Mouse (Mus musculus): ENCODE results near the gene Phf14.
"Not testable (repeated sequence)": the region's sequence is repeated elsewhere in the genome, so short reads cannot be mapped to it uniquely, and the experiment has no call there.

Phf14 gene

DNA sequence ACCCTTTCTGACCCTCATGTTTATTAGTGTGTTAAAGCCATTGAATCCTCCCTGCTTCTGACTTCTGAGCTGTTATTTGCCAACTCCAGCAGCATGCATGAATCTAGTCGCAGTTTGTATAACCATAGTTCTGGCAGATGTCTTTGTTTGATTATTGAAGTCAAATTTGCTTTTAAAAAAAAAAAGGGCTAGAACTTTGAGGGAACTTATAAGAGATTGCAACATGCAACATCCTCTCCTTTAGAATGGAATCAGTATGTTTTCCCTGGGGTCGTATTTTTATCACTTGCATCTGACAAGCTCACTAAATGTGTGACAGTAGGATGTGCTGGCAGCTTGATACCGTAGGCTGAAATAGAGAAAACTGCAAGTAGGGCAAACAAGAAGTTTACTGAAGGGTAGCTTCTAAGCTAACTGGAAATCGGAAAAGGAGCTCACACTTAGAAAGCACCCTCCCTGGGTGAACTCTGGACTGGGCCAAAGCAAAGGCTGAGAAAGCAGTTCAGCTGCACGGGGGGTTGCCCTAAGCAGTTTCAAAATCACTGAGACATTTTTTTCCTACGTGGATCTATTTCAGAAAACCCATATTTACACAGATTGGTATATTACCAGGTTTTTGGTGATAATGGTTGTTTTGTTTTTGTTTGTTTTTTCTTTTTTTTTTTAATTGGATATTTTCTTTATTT, 175.1 kb downstream of the Phf14 start:
- no peak for DNase-seq (ENCODE audit: low read depth in 2 of 2, low spot score in 2 of 2)

DNA sequence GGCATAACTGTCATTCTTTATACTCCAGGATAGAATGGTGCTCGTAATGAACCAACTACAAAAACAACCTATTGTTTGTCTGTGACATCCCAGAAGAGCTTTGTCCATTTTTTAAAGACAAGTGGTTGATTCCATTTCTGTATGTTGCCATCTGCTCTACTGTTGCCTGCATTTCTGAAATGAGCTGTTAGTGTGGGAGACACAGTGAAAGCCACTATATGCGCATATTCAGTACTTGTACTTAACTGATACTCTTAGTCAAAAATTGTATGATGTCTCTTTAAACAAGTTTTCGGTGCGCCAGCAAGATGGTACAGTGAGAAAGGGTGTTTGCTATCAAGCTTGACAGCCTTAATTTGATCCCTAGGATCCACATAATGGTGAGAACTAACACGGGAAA, 177.1 kb downstream of the Phf14 start:
- no peak for DNase-seq (ENCODE audit: low read depth in 2 of 2, low spot score in 2 of 2)

DNA sequence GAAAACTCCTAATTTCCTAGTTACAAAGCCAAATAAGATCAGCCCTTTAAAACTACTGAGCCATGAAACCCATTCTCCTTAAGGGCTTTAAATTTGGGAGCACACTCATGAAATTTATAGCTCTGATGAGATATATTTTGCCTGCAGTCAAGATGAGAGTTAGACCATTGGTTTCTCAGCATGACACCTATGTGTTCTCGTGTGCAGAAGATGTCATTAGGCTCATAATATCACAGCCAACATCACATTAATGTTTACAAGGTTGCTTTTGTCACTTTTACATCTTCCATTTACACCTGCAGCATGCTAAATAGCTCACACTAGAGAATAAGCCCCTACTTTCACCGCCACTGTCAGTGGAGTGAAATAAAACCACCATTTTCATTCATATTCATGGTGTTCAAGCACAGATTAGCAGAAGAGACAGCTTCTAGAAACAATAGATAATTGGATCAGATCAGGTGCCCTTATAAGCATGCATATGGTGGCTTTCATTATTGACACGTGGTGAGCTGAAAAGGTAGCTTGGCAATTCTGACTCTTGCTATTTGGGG, 181.9 kb downstream of the Phf14 start:
- DNase-seq (ENCODE audit: low read depth in 2 of 2, low spot score in 2 of 2) = no peak

DNA sequence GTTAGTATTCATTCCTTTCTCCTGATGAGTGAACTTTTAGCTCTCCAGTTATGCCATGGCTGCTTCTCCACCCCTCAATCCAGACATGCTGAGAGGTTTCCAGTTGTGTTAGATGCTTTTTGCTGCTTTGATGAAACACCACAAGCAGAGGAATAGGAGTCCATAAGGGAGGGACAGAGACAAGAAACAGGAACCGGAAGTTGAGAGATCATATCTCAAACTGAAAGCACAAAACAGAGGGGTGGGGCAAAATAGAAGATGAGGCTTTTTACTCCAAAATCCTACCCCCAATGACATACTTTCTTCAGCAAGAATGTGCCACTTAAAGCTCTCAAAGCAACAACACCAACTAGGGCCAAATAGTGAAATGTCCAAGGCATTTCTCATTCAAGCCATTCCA, 188.1 kb downstream of the Phf14 start:
- DNase-seq (ENCODE audit: low read depth in 2 of 2, low spot score in 2 of 2) = no peak

DNA sequence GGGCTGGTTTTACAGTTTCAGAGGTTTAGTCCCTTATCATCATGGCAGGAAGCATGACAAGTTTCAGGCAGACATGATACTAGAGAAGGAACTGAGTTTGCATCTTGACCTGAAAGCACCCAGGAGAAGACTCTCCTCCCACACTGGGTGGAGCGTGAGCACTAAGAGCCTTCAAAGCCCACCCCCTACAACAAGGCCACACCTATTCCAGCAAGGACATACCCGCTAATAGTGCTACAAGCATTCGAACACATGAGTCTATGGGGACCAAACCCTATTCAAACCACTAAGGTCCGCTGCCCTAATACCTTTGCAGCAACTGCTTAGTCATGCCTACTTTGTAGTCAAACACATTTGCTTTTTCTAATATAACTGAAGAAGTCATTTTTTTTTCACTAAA, 189.5 kb downstream of the Phf14 start:
- no peak for DNase-seq (ENCODE audit: low read depth in 2 of 2, low spot score in 2 of 2)

DNA sequence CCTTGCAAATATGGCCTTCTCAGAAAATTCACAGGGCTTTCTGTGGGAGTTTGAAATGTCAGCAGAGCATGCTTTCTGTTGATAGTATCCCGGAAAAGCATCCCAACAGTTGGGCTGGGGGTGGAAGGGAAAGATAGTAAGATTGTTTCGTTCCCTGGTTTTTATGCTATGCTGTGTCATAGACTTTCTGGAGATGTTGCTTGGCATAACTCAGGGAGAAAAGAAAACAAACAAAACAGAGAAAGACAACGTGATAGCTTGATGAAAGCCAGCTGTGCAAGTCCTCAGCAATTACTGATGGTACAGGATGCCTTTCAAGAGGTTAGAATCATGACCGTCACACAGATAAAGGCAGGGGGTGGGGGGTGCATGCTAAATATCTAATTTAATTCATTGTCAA, 197.5 kb downstream of the Phf14 start:
- DNase-seq (ENCODE audit: low read depth in 2 of 2, low spot score in 2 of 2) = no peak

DNA sequence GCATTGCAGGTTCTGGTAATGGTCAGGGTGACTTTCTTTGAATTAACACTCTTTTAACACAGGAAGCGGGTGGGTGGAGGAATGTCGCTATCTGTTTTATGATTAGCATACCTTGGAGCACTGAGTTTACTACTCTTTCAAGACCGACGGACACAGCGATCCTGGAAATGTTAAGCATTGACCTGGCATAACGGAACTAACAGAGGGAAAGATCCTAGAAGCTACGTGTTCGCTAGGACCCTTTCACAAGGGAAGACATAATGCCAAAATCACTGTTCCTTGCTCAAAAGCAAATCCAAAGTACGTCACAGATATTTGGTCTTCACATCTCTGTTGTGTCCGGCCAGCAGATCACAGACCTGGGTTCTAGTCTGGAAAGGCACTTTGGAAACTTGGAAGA, 199.7 kb downstream of the Phf14 start:
- no peak for DNase-seq (ENCODE audit: low read depth in 2 of 2, low spot score in 2 of 2)

DNA sequence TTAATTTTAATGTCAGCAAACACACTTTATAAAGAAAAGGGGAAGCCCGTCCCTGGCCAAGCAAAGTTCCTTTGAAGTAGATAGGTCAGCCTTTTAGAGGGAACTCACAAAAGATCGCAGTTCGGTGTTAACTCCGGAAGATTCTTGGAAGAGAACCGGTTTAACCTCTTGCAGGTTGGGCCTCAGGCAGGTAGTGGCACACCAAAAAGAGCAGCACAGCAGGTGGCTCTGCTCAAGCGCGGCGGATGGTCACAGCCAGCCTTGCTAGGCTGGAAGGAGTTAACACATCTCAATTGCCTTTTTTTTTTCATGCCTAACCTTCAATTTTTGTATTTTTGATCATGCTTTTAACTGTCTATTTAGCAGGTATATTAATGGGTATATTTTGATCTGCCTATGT, 200.2 kb downstream of the Phf14 start:
- DNase-seq (ENCODE audit: low read depth in 2 of 2, low spot score in 2 of 2) = no peak

DNA sequence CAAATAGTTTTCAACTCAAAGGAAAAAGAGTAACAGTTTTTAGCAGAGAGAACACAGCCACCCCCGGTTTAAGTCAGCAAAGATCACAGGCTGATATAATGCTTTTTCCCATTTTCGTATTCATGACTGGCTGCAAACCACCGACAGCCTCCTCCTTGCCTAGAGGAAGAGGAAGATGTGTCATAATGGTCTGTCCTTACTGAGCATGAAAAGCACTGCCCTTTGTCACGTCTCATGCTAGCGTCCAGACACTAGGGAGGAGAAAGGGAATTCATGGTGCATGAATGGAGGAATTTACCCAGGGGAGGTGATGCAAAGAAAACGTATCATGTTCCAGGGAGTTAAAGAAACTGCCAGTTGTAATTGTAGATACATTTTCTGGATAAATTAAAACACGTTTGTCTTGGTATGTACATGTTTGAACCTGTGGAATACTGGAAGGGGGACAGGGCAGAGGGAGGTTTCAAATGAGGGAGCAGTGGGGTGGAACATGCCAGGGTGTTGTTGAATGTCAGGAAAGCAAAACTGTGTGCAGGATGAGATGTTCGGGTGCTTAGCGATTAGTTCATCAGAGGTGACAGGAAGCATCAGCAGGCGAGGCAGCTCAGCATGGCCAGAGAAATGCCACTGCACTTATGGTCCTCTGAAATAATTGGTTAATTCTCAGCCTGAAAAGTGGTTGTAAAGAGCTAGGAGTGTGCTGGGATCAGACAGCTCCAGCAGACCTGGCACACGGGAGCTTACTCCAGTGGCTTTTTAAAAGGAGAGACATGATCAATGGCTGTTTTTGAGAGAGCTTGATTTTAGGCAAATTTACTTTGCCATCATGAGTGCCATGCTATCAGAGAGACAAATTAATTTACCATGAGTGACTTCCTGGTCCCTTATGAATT, 209.6 kb downstream of the Phf14 start:
- DNase-seq (ENCODE audit: low read depth in 2 of 2, low spot score in 2 of 2) = no peak

DNA sequence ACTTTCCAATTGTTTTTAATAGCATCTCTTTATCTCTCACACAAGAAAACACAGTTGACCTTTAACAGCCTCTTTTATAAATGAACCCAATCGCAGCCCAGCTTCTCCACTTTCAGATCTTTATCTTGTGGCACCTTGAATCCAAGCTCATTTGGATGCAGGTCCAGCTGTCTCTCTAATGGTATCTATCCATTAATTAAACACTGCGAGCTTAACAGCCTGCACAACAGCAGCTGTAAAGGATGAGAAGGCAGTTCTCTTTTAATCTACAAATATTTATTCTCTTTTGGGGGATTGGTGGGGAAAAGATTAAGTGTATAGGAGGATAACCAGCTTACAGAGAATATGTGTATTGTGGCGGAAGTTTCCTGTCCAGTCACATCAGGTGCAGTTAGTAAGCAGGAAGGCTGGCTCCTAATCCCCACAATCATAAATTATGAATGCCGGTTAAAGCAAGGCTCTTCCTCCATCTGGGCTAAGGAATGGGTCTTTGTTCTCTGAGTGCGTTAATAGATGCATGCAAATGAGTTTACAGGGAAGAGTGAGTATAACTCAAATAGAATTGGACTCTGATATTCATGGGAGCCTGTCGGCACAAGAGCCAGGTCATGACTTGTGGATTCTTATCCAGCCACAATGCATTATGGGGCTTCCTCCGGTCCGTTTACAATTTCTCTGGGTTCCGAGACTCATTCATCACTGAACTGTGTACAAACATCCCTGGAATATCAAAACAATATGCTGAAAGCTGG, 210.4 kb downstream of the Phf14 start:
- DNase-seq (ENCODE audit: low read depth in 2 of 2, low spot score in 2 of 2) = no peak

DNA sequence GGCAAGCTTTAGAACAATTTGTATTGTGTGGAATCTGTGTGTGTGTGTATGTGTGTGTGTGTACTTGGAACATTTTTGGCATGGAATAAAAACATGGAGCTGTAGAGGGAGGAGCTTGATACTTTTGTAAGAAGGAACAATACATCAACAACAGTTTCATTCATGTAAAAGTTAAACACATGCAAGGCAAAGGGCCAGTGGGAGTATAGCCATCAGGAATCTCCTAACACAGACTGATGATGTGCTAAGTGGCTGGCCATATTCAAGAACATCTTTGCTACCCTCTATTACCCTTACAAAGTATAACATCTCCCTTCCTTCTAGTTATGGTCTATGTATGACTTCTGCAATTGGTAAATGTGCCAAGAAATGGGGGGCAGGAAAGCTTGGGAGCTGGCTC, 215.2 kb downstream of the Phf14 start:
- no peak for DNase-seq (ENCODE audit: low read depth in 2 of 2, low spot score in 2 of 2)

DNA sequence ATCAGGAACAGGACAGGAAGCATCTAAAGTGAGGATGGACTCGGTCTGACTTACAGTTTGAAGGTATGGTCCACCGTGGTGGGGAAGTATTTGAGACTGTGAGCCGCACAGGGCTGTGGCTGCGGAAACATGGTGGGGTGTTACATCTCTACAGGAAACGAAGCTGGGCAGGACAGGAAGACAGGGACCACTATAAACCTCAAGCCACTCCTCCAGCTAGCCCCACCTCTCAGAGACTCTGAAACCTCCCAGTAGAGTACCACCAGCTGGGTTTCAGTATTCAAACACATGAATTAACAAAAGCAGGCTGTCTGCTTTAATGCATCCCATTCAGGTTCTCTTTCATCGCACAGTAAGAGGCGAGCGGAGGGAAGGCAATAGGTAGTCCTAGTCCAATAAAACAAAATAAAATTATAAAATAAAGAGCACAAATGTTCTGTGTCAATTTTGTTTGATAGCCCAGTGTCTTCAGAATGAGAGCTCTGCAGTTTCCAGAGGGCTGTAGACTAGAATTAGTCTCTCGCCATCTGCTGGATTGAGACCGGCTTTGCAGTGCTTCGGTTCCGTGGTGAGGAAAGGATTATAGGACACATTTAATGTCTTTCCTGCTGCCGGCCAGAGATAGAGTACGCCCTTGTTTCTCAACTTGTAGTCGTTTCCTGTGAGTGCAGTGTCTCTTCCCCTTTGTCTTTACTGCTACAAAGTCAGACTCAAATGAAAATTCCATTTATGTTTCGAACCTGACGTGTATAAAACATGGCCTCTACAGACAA, 217.6 kb downstream of the Phf14 start:
- DNase-seq (ENCODE audit: low read depth in 2 of 2, low spot score in 2 of 2) = peak; percentile 43 to 66

DNA sequence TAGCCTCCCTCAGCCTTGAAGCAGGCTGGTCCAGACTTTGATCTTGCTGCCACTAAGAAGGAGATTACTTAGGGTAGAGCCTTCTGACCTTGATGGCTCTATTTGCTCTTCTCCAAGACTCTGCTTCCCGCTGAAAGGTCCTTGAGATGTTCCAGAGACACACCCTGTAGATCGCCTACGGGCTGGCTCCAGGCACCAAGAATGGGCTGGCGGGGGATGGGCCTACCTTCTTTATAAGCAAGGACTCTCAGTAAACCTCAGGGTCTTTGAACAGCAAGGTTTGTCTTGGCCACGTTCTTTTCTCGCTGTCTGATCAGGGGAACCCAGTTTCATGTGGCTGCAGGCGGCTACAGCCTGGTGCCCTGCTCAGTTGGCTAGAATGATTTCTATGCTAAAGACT, 219.0 kb downstream of the Phf14 start:
- DNase-seq (ENCODE audit: low read depth in 2 of 2, low spot score in 2 of 2) = not testable (repeated sequence)

DNA sequence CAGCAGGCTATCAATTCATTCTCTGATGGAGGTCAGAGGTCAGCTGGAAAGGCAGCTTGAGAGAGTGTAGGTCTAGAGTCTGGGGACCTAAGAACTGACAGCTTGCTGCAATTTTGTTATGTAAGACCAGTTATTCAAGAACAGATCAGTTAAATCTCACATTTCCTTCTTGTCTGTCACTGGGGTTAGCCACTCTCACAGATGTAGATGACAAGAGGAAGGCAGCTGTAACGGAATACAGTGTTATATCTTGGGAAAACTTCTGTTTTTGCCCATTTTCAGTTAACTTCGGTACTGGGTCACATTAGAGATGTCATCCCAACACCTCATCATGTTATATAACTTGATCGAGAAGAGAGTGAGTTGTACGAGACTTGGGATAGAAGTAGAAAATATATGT, 219.7 kb downstream of the Phf14 start:
- DNase-seq (ENCODE audit: low read depth in 2 of 2, low spot score in 2 of 2) = no peak
